ENCODE assay signal across 11 mouse cellular contexts in genomic region chr4:134639325-134639724, GRCm38 (mm10).
"Had no signal": no experiment of that assay in that cellular context is flagged by ENCODE, and none has a peak within 500 bp of the region (broad histone marks: within the 10 kb centered on the region; RNA-seq: fewer than 3 reads in every experiment).

No protein-coding gene starts in this region.

- H3K27me3 ChIP-seq: limb, embryonic 15.5 days; liver, embryonic 13.5 days; lung, embryonic 15.5 days had no signal

- H3K9me3 ChIP-seq: limb, embryonic 15.5 days; liver, embryonic 13.5 days had no signal

- H3K27ac ChIP-seq: kidney, postnatal 0 days; left cerebral cortex, adult 2 months; limb, embryonic 15.5 days; liver, embryonic 13.5 days; lung, embryonic 15.5 days; midbrain, embryonic 12.5 days had no signal

- ATAC-seq: liver, postnatal 0 days; midbrain, embryonic 16.5 days had no signal

- H3K4me3 ChIP-seq: left cerebral cortex, adult 2 months; limb, embryonic 15.5 days; liver, embryonic 13.5 days; lung, embryonic 15.5 days; midbrain, embryonic 12.5 days had no signal

- H3K4me2 ChIP-seq: limb, embryonic 15.5 days; liver, embryonic 13.5 days; lung, embryonic 15.5 days; midbrain, embryonic 12.5 days had no signal

- H3K9ac ChIP-seq: limb, embryonic 15.5 days; liver, embryonic 13.5 days; liver, postnatal 0 days; lung, embryonic 15.5 days; midbrain, embryonic 12.5 days had no signal

- H3K36me3 ChIP-seq: limb, embryonic 15.5 days; liver, embryonic 13.5 days; lung, embryonic 15.5 days; midbrain, embryonic 12.5 days had no signal

- DNase-seq: kidney, postnatal 36 days; liver, embryonic 13.5 days; liver, postnatal 0 days; lung, postnatal 14 days; right cerebral cortex, postnatal 25 days had no signal
